ENCODE assay signal across 12 mouse cellular contexts in the genomic region with DNA sequence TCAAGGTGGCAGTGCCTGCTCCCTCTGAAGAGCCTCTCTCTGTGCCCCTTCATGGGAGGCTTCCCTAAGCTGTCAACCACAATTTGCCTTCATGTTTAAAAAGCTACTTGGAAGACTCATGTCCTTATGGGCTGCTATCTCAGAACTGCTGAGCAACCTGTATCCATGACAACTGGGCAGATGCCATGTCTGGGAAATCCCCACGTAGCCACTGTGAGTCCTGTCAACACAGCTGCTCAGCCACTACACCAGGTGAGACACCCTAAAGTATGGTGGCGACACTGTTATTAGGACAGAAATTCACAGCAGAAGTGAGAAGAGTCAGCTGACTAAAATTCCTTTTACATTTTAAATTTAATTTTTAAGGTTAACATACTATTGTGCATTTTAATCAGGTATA. TPM values are rescaled to one million over a fixed set of nuclear protein-coding genes. Genes with fewer than 3 reads are reported as not detected.
DNase-seq lines count a peak whose midpoint lies in the region.
"Had no signal": no experiment of that assay in that cellular context is flagged by ENCODE, and none has a peak within 500 bp of the region (broad histone marks: within the 10 kb centered on the region; RNA-seq: fewer than 3 reads in every experiment).

No protein-coding gene starts in this region.

- intact Hi-C loops in left cerebral cortex, postnatal 4 days (cut with DNase I): loop anchor here (5.0 kb wide), 2 partner anchors 74 to 119 kb away; a partner anchor contains a TSS
- intact Hi-C loops in left cerebral cortex, postnatal 36 days (cut with DNase I): loop anchor here (5.0 kb wide), 1 partner anchor 119 kb away; a partner anchor contains a TSS

- DNase-seq in left cerebral cortex, postnatal 4 days: peak; percentile 34
- DNase-seq in left cerebral cortex, postnatal 36 days (ENCODE audit: low spot score in 2 of 2): no peak
- DNase-seq in A20 (ENCODE audit: low read depth, low spot score) (peak; percentile 87), adipocyte (ENCODE audit: low spot score) (no peak)
- peak; percentile 34 for DNase-seq in CD4-positive helper T cell, adult 2 months (ENCODE audit: low read depth, low spot score)
- peak; percentile 66 for DNase-seq in induced T-regulatory cell, adult 2 months (ENCODE audit: low read depth)
- no peak for DNase-seq in heart, adult 8-10 months (ENCODE audit: low spot score)
- DNase-seq: adrenal gland, postnatal 36 days; cerebellum, postnatal 36 days; kidney, adult 18-20 months; kidney, postnatal 14 days; thymus, postnatal 36 days had no signal

RNA-seq across cellular contexts. Expression of a gene that starts 32.5 kb away (rescaled TPM):
- 1 to 10 TPM; 2.3 to 2.5 TPM for total RNA-seq in left cerebral cortex, postnatal 4 days (2021)
- total RNA-seq in left cerebral cortex, postnatal 36 days (2021): 1 to 10 TPM; 5.9 to 6.0 TPM
- total RNA-seq in heart, adult 8-10 months (2022): 10 to 100 TPM in 3 of 4 experiments, 1 to 10 TPM in 1; 9.5 to 12.4 (median 11.2) TPM

Comparison
In these comparisons a context has a peak if more than half of its experiments do, and no peak if none do; other contexts are left out.
1. DNase-seq: peak in left cerebral cortex, postnatal 4 days (single experiment), A20 (single experiment), CD4-positive helper T cell, adult 2 months (single experiment) and induced T-regulatory cell, adult 2 months (single experiment); none in left cerebral cortex, postnatal 36 days (0 of 2), heart, adult 8-10 months (single experiment) and adipocyte (single experiment).